Mouse (Mus musculus) skeletal muscle tissue, adult 2 months (tissue): ENCODE measurements around the gene Gzmf.
"Not testable (repeated sequence)": the region's sequence is repeated elsewhere in the genome, so short reads cannot be mapped to it uniquely, and the experiment has no call there.

Source experiments
- DNase-seq: peaks from one replicate; pipeline ENCODE4 v3.0.0-alpha.2; 2012; ENCODE audit warnings: low read depth, low spot score

Gene Gzmf

GRCm38 (mm10) chr14:56211317-56211716 is at the start of gene Gzmf:
Gene Gzmf (minus strand): TSS chr14:56211417.
- no peak for DNase-seq

- DNase-seq = no peak
Measured at GRCm38 (mm10) chr14:56240409-56240808, 29.2 kb upstream of the Gzmf start.

- DNase-seq = no peak
Measured at GRCm38 (mm10) chr14:56234556-56234955, 23.3 kb upstream of the Gzmf start, which contains the start of gene Gzmc. Gene Gzmc (minus strand): TSS chr14:56234656.

- no peak for DNase-seq
Measured at GRCm38 (mm10) chr14:56205613-56206012, 5.6 kb downstream of the Gzmf start.

GRCm38 (mm10) chr14:56205021-56205420 is 6.2 kb downstream of the Gzmf start:
- DNase-seq = not testable (repeated sequence)

GRCm38 (mm10) chr14:56203975-56204374 is 7.2 kb downstream of the Gzmf start:
- peak; percentile 9 for DNase-seq

- no peak for DNase-seq
Measured at GRCm38 (mm10) chr14:56186946-56187345, 24.3 kb downstream of the Gzmf start.

- no peak for DNase-seq
Measured at GRCm38 (mm10) chr14:56186521-56186920, 24.7 kb downstream of the Gzmf start.

GRCm38 (mm10) chr14:56177651-56178050 is 33.6 kb downstream of the Gzmf start:
- not testable (repeated sequence) for DNase-seq

- no peak for DNase-seq
Measured at GRCm38 (mm10) chr14:56174499-56174898, 36.7 kb downstream of the Gzmf start, which contains the start of gene Gzmn. Gene Gzmn (minus strand): TSS chr14:56174599.

GRCm38 (mm10) chr14:56173396-56173795 is 37.8 kb downstream of the Gzmf start:
- DNase-seq = no peak

- no peak for DNase-seq
Measured at GRCm38 (mm10) chr14:56172744-56173143, 38.5 kb downstream of the Gzmf start.

- no peak for DNase-seq
Measured at GRCm38 (mm10) chr14:56168009-56168408, 43.2 kb downstream of the Gzmf start.

- no peak for DNase-seq
Measured at GRCm38 (mm10) chr14:56162109-56162508, 49.1 kb downstream of the Gzmf start.

GRCm38 (mm10) chr14:56159479-56159878 is 51.7 kb downstream of the Gzmf start, which contains the start of gene Gzmg:
Gene Gzmg (minus strand): TSS chr14:56159579.
- DNase-seq = not testable (repeated sequence)

- DNase-seq = no peak
Measured at GRCm38 (mm10) chr14:56155340-56155739, 55.9 kb downstream of the Gzmf start.
